In genomic region chr3:80285246-80285645, GRCm38 (mm10) we compare ENCODE assay signal across 16 mouse cellular contexts.
"Had no signal": no experiment of that assay in that cellular context is flagged by ENCODE, and none has a peak within 500 bp of the region (broad histone marks: within the 10 kb centered on the region; RNA-seq: fewer than 3 reads in every experiment).

No protein-coding gene starts in this region.

- H3K4me2 ChIP-seq: neural tube, embryonic 13.5 days; neural tube, embryonic 15.5 days; stomach, embryonic 15.5 days had no signal

- H3K27me3 ChIP-seq: neural tube, embryonic 13.5 days; neural tube, embryonic 15.5 days; stomach, embryonic 15.5 days had no signal

- DNase-seq: retina, postnatal 1 day; right cerebral cortex, adult 18-20 months; right cerebral cortex, postnatal 14 days; right cerebral cortex, postnatal 25 days; right cerebral cortex, postnatal 4 days; spleen, adult 18-20 months; thymus, adult 18-20 months; thymus, adult 2 months; thymus, postnatal 14 days; thymus, postnatal 25 days; thymus, postnatal 36 days; thymus, postnatal 4 days had no signal

- H3K9ac ChIP-seq: neural tube, embryonic 13.5 days; neural tube, embryonic 15.5 days; stomach, embryonic 15.5 days had no signal

- H3K27ac ChIP-seq: neural tube, embryonic 13.5 days; neural tube, embryonic 15.5 days; stomach, embryonic 15.5 days; stomach, postnatal 0 days had no signal

- H3K4me1 ChIP-seq: neural tube, embryonic 13.5 days; neural tube, embryonic 15.5 days; stomach, embryonic 15.5 days had no signal

- H3K36me3 ChIP-seq: neural tube, embryonic 13.5 days; neural tube, embryonic 15.5 days; stomach, embryonic 15.5 days had no signal

- H3K4me3 ChIP-seq: neural tube, embryonic 13.5 days; neural tube, embryonic 15.5 days; stomach, embryonic 15.5 days had no signal

- H3K9me3 ChIP-seq: neural tube, embryonic 13.5 days; neural tube, embryonic 15.5 days; stomach, embryonic 15.5 days had no signal
